Mouse (Mus musculus): Measurements from ENCODE around the gene Otud3.

Gene Otud3

GRCm38 (mm10) chr4:138913797-138914196 is at the start of gene Otud3:
Gene Otud3 (minus strand): TSS chr4:138913945.
- in situ Hi-C loops (cut with MboI; ENCODE audit: unreplicated experiment in 2 of 2): loop anchor here in 1 of 2 experiments (25.0 kb wide), 1 partner anchor 1526 kb away; no protein-coding TSS in a partner anchor

GRCm38 (mm10) chr4:138962719-138963118 is 49.0 kb upstream of the Otud3 start:
- in situ Hi-C loops (cut with MboI; ENCODE audit: unreplicated experiment in 2 of 2): no loop called here

GRCm38 (mm10) chr4:138959926-138960325 is 46.2 kb upstream of the Otud3 start:
- in situ Hi-C loops (cut with MboI; ENCODE audit: unreplicated experiment in 2 of 2): no loop called here

GRCm38 (mm10) chr4:138959120-138959519 is 45.4 kb upstream of the Otud3 start:
- in situ Hi-C loops (cut with MboI; ENCODE audit: unreplicated experiment in 2 of 2): no loop called here

- in situ Hi-C loops (cut with MboI; ENCODE audit: unreplicated experiment in 2 of 2): no loop called here
Observed at GRCm38 (mm10) chr4:138958612-138959011, 44.9 kb upstream of the Otud3 start.

- in situ Hi-C loops (cut with MboI; ENCODE audit: unreplicated experiment in 2 of 2): loop anchor here in 1 of 2 experiments (25.0 kb wide), 1 partner anchor 339 kb away; no protein-coding TSS in a partner anchor
Observed at GRCm38 (mm10) chr4:138948257-138948656, 34.5 kb upstream of the Otud3 start.

- in situ Hi-C loops (cut with MboI; ENCODE audit: unreplicated experiment in 2 of 2): loop anchor here in 1 of 2 experiments (25.0 kb wide), 1 partner anchor 344 kb away; no protein-coding TSS in a partner anchor
Observed at GRCm38 (mm10) chr4:138943730-138944129, 30.0 kb upstream of the Otud3 start.

- in situ Hi-C loops (cut with MboI; ENCODE audit: unreplicated experiment in 2 of 2): loop anchor here in 1 of 2 experiments (25.0 kb wide), 1 partner anchor 345 kb away; no protein-coding TSS in a partner anchor
Observed at GRCm38 (mm10) chr4:138941966-138942365, 28.2 kb upstream of the Otud3 start.

GRCm38 (mm10) chr4:138941401-138941800 is 27.7 kb upstream of the Otud3 start:
- in situ Hi-C loops (cut with MboI; ENCODE audit: unreplicated experiment in 2 of 2): loop anchor here in 1 of 2 experiments (25.0 kb wide), 1 partner anchor 346 kb away; no protein-coding TSS in a partner anchor

GRCm38 (mm10) chr4:138939481-138939880 is 25.7 kb upstream of the Otud3 start:
- in situ Hi-C loops (cut with MboI; ENCODE audit: unreplicated experiment in 2 of 2): loop anchor here in 1 of 2 experiments (25.0 kb wide), 1 partner anchor 348 kb away; no protein-coding TSS in a partner anchor

- in situ Hi-C loops (cut with MboI; ENCODE audit: unreplicated experiment in 2 of 2): loop anchor here in 1 of 2 experiments (25.0 kb wide), 1 partner anchor 349 kb away; no protein-coding TSS in a partner anchor
Observed at GRCm38 (mm10) chr4:138938495-138939269, 24.9 kb upstream of the Otud3 start.

GRCm38 (mm10) chr4:138934456-138935145 is 20.9 kb upstream of the Otud3 start:
- in situ Hi-C loops (cut with MboI; ENCODE audit: unreplicated experiment in 2 of 2): loop anchor here in 1 of 2 experiments (25.0 kb wide), 1 partner anchor 353 kb away; no protein-coding TSS in a partner anchor

GRCm38 (mm10) chr4:138933862-138934261 is 20.1 kb upstream of the Otud3 start:
- in situ Hi-C loops (cut with MboI; ENCODE audit: unreplicated experiment in 2 of 2): loop anchor here in 1 of 2 experiments (25.0 kb wide), 1 partner anchor 353 kb away; no protein-coding TSS in a partner anchor

- in situ Hi-C loops (cut with MboI; ENCODE audit: unreplicated experiment in 2 of 2): loop anchor here (5.0 to 25.0 kb wide), 4 partner anchors 72 to 362 kb away; partner anchors contain the start of gene Htr6 (in 1 of the 2)
Observed at GRCm38 (mm10) chr4:138925561-138925960, 11.8 kb upstream of the Otud3 start.

GRCm38 (mm10) chr4:138922131-138922459 is 8.3 kb upstream of the Otud3 start:
- in situ Hi-C loops (cut with MboI; ENCODE audit: unreplicated experiment in 2 of 2): loop anchor here (5.0 to 25.0 kb wide), 3 partner anchors 83 to 1535 kb away; partner anchors contain the start of gene Htr6 (in 1 of the 2)

GRCm38 (mm10) chr4:138921254-138922130 is 7.7 kb upstream of the Otud3 start:
- in situ Hi-C loops (cut with MboI; ENCODE audit: unreplicated experiment in 2 of 2): loop anchor here (5.0 to 25.0 kb wide), 3 partner anchors 83 to 1534 kb away; partner anchors contain the start of gene Htr6 (in 1 of the 2)

GRCm38 (mm10) chr4:138917282-138917681 is 3.5 kb upstream of the Otud3 start:
- in situ Hi-C loops (cut with MboI; ENCODE audit: unreplicated experiment in 2 of 2): loop anchor here in 1 of 2 experiments (25.0 kb wide), 1 partner anchor 1530 kb away; no protein-coding TSS in a partner anchor

GRCm38 (mm10) chr4:138913141-138913787 is 481 bp downstream of the Otud3 start:
- in situ Hi-C loops (cut with MboI; ENCODE audit: unreplicated experiment in 2 of 2): loop anchor here in 1 of 2 experiments (25.0 kb wide), 1 partner anchor 1526 kb away; no protein-coding TSS in a partner anchor
